Mouse (Mus musculus): ENCODE measurements around the gene Ctcf. TPM values are rescaled to one million over a fixed set of nuclear protein-coding genes. Genes with fewer than 3 reads are reported as not detected.
A peak's percentile ranks its signal among the peaks of the same experiment; 100 is the strongest.

Gene Ctcf
- polyA plus RNA-seq, 1 experiment from 2014 or later, result 101 TPM

- no peak overlapping the region for H3K4me3 ChIP-seq (ENCODE audit: low read depth, low read length)
- H3K9ac ChIP-seq (replicated peaks; ENCODE audit: low read depth, low read length), result no peak overlapping the region
- peaks cover 8% of the 10 kb centered on the region; the same call in 1 of the 2 replicates for H3K36me3 ChIP-seq (ENCODE audit: control insufficient read depth, insufficient read depth, low read length)
- peaks cover 14% of the 10 kb centered on the region for H3K4me1 ChIP-seq (ENCODE audit: control insufficient read depth, insufficient read depth, low read length)
- ATAC-seq (ENCODE audit: insufficient number of reproducible peaks, insufficient read depth, low FRiP score, low read depth), result no peak
- no peaks in the 10 kb centered on the region for H3K9me3 ChIP-seq (ENCODE audit: control insufficient read depth, low read depth, low read length)
- H3K27ac ChIP-seq (ENCODE audit: low read length), result no peak overlapping the region
- WGBS, result 88% methylated on average over 9 of the region's 9 CpGs
- 0 out of 2 replicates have a peak, but pooled peaks cover 4% of the 10 kb centered on the region for H3K27me3 ChIP-seq (ENCODE audit: control insufficient read depth, insufficient read depth, low read length)
- no peak overlapping the region for H3K4me2 ChIP-seq (replicated peaks; ENCODE audit: low read depth, low read length)
Measured at GRCm38 (mm10) chr8:105611836-105612235, 24.5 kb upstream of the Ctcf start.

- peak overlapping the region; percentile 19 for H3K4me3 ChIP-seq (ENCODE audit: low read depth, low read length)
- no peak overlapping the region for H3K27ac ChIP-seq (ENCODE audit: low read length)
- H3K27me3 ChIP-seq (ENCODE audit: control insufficient read depth, insufficient read depth, low read length), result 0 out of 2 replicates have a peak, but pooled peaks cover 4% of the 10 kb centered on the region
- 7% methylated on average over 20 of the region's 20 CpGs for WGBS
- no peak for ATAC-seq (ENCODE audit: insufficient number of reproducible peaks, insufficient read depth, low FRiP score, low read depth)
- peak overlapping the region; percentile 95 for H3K4me2 ChIP-seq (replicated peaks; ENCODE audit: low read depth, low read length)
- no peak overlapping the region for H3K9ac ChIP-seq (replicated peaks; ENCODE audit: low read depth, low read length)
- no peaks in the 10 kb centered on the region for H3K9me3 ChIP-seq (ENCODE audit: control insufficient read depth, low read depth, low read length)
- H3K4me1 ChIP-seq (ENCODE audit: control insufficient read depth, insufficient read depth, low read length), result 0 out of 2 replicates have a peak, but pooled peaks cover 5% of the 10 kb centered on the region
- peaks cover 20% of the 10 kb centered on the region; the same call in 1 of the 2 replicates for H3K36me3 ChIP-seq (ENCODE audit: control insufficient read depth, insufficient read depth, low read length)
Measured at GRCm38 (mm10) chr8:105613037-105613436, 23.3 kb upstream of the Ctcf start.

- H3K27me3 ChIP-seq (ENCODE audit: control insufficient read depth, insufficient read depth, low read length), result 0 out of 2 replicates have a peak, but pooled peaks cover 4% of the 10 kb centered on the region
- H3K9ac ChIP-seq (replicated peaks; ENCODE audit: low read depth, low read length), result peak overlapping the region; percentile 23
- peak overlapping the region; percentile 42 for H3K4me3 ChIP-seq (ENCODE audit: low read depth, low read length)
- WGBS, result 3% methylated on average over 50 of the region's 50 CpGs
- H3K4me1 ChIP-seq (ENCODE audit: control insufficient read depth, insufficient read depth, low read length), result 0 out of 2 replicates have a peak, but pooled peaks cover 5% of the 10 kb centered on the region
- no peaks in the 10 kb centered on the region for H3K9me3 ChIP-seq (ENCODE audit: control insufficient read depth, low read depth, low read length)
- ATAC-seq (ENCODE audit: insufficient number of reproducible peaks, insufficient read depth, low FRiP score, low read depth), result peak; percentile 61; the same call in 1 of the 2 replicates
- peaks cover 29% of the 10 kb centered on the region for H3K36me3 ChIP-seq (ENCODE audit: control insufficient read depth, insufficient read depth, low read length)
- H3K27ac ChIP-seq (ENCODE audit: low read length), result no peak overlapping the region
- peak overlapping the region; percentile 95 for H3K4me2 ChIP-seq (replicated peaks; ENCODE audit: low read depth, low read length)
Measured at GRCm38 (mm10) chr8:105613830-105614511, 22.4 kb upstream of the Ctcf start.

- Histone ChIP-seq H3K9me3 (ENCODE audit: control insufficient read depth, low read depth, low read length) (no peaks in the 10 kb centered on the region), H3K4me3 (ENCODE audit: low read depth, low read length) (no peak overlapping the region), H3K27ac (ENCODE audit: low read length) (no peak overlapping the region), H3K36me3 (ENCODE audit: control insufficient read depth, insufficient read depth, low read length) (peaks cover 48% of the 10 kb centered on the region), H3K4me2 (replicated peaks; ENCODE audit: low read depth, low read length) (no peak overlapping the region), H3K4me1 (ENCODE audit: control insufficient read depth, insufficient read depth, low read length) (0 out of 2 replicates have a peak, but pooled peaks cover 5% of the 10 kb centered on the region), H3K9ac (replicated peaks; ENCODE audit: low read depth, low read length) (no peak overlapping the region), H3K27me3 (ENCODE audit: control insufficient read depth, insufficient read depth, low read length) (0 out of 2 replicates have a peak, but pooled peaks cover 4% of the 10 kb centered on the region)
- no peak for ATAC-seq (ENCODE audit: insufficient number of reproducible peaks, insufficient read depth, low FRiP score, low read depth)
- 88% methylated on average over 9 of the region's 9 CpGs for WGBS
Measured at GRCm38 (mm10) chr8:105615942-105616341, 20.4 kb upstream of the Ctcf start.

- Histone ChIP-seq H3K4me1 (ENCODE audit: control insufficient read depth, insufficient read depth, low read length) (peaks cover 10% of the 10 kb centered on the region), H3K4me3 (ENCODE audit: low read depth, low read length) (no peak overlapping the region), H3K27me3 (ENCODE audit: control insufficient read depth, insufficient read depth, low read length) (no peaks in the 10 kb centered on the region), H3K9ac (replicated peaks; ENCODE audit: low read depth, low read length) (no peak overlapping the region), H3K4me2 (replicated peaks; ENCODE audit: low read depth, low read length) (no peak overlapping the region), H3K9me3 (ENCODE audit: control insufficient read depth, low read depth, low read length) (no peaks in the 10 kb centered on the region), H3K27ac (ENCODE audit: low read length) (no peak overlapping the region), H3K36me3 (ENCODE audit: control insufficient read depth, insufficient read depth, low read length) (peaks cover 59% of the 10 kb centered on the region)
- no peak for ATAC-seq (ENCODE audit: insufficient number of reproducible peaks, insufficient read depth, low FRiP score, low read depth)
- 90% methylated on average over 21 of the region's 21 CpGs for WGBS
Measured at GRCm38 (mm10) chr8:105617451-105618278, 18.7 kb upstream of the Ctcf start.

- Histone ChIP-seq H3K4me2 (replicated peaks; ENCODE audit: low read depth, low read length) (no peak overlapping the region), H3K9me3 (ENCODE audit: control insufficient read depth, low read depth, low read length) (no peaks in the 10 kb centered on the region), H3K4me1 (ENCODE audit: control insufficient read depth, insufficient read depth, low read length) (peaks cover 10% of the 10 kb centered on the region), H3K9ac (replicated peaks; ENCODE audit: low read depth, low read length) (no peak overlapping the region), H3K27ac (ENCODE audit: low read length) (no peak overlapping the region), H3K27me3 (ENCODE audit: control insufficient read depth, insufficient read depth, low read length) (no peaks in the 10 kb centered on the region), H3K4me3 (ENCODE audit: low read depth, low read length) (no peak overlapping the region), H3K36me3 (ENCODE audit: control insufficient read depth, insufficient read depth, low read length) (peaks cover 59% of the 10 kb centered on the region)
- 91% methylated on average over 5 of the region's 5 CpGs for WGBS
- ATAC-seq (ENCODE audit: insufficient number of reproducible peaks, insufficient read depth, low FRiP score, low read depth), result no peak
Measured at GRCm38 (mm10) chr8:105618279-105618634, 18.1 kb upstream of the Ctcf start.

- Histone ChIP-seq H3K4me2 (replicated peaks; ENCODE audit: low read depth, low read length) (no peak overlapping the region), H3K4me3 (ENCODE audit: low read depth, low read length) (no peak overlapping the region), H3K27ac (ENCODE audit: low read length) (no peak overlapping the region), H3K9ac (replicated peaks; ENCODE audit: low read depth, low read length) (no peak overlapping the region), H3K9me3 (ENCODE audit: control insufficient read depth, low read depth, low read length) (no peaks in the 10 kb centered on the region), H3K27me3 (ENCODE audit: control insufficient read depth, insufficient read depth, low read length) (no peaks in the 10 kb centered on the region), H3K4me1 (ENCODE audit: control insufficient read depth, insufficient read depth, low read length) (peaks cover 13% of the 10 kb centered on the region), H3K36me3 (ENCODE audit: control insufficient read depth, insufficient read depth, low read length) (peaks cover 59% of the 10 kb centered on the region)
- no peak for ATAC-seq (ENCODE audit: insufficient number of reproducible peaks, insufficient read depth, low FRiP score, low read depth)
- WGBS, result 93% methylated on average over 19 of the region's 19 CpGs
Measured at GRCm38 (mm10) chr8:105618892-105619591, 17.3 kb upstream of the Ctcf start.

GRCm38 (mm10) chr8:105620211-105620610 lies 16.2 kb upstream of the Ctcf start:
- 90% methylated on average over 19 of the region's 19 CpGs for WGBS
- Histone ChIP-seq H3K4me1 (ENCODE audit: control insufficient read depth, insufficient read depth, low read length) (peaks cover 17% of the 10 kb centered on the region), H3K9me3 (ENCODE audit: control insufficient read depth, low read depth, low read length) (no peaks in the 10 kb centered on the region), H3K27me3 (ENCODE audit: control insufficient read depth, insufficient read depth, low read length) (no peaks in the 10 kb centered on the region), H3K4me2 (replicated peaks; ENCODE audit: low read depth, low read length) (no peak overlapping the region), H3K27ac (ENCODE audit: low read length) (no peak overlapping the region), H3K36me3 (ENCODE audit: control insufficient read depth, insufficient read depth, low read length) (peaks cover 56% of the 10 kb centered on the region), H3K9ac (replicated peaks; ENCODE audit: low read depth, low read length) (no peak overlapping the region), H3K4me3 (ENCODE audit: low read depth, low read length) (no peak overlapping the region)
- no peak for ATAC-seq (ENCODE audit: insufficient number of reproducible peaks, insufficient read depth, low FRiP score, low read depth)
